Mouse (Mus musculus) brain, embryonic 14.5 days (tissue): ENCODE measurements around the gene Ctnnd2.

ENCODE experiments used
- CTCF ChIP-seq: fragments of 200-500 bp; IDR thresholded peaks from 2 replicates; pipeline ENCODE4 v1.5.1; 2012; ENCODE audit warnings: inconsistent platforms, mild to moderate bottlenecking, moderate library complexity, borderline replicate concordance; ENCODE audit not compliant: insufficient read depth, insufficient read length; ENCODE audit errors: extremely low read depth
- POLR2A ChIP-seq: fragments of 200-500 bp; IDR thresholded peaks from 2 replicates; pipeline ENCODE4 v1.6.1; 2012; ENCODE audit warnings: mild to moderate bottlenecking, inconsistent platforms, borderline replicate concordance; ENCODE audit not compliant: poor library complexity, insufficient read depth, insufficient read length, severe bottlenecking; ENCODE audit errors: extremely low read depth

DNA sequence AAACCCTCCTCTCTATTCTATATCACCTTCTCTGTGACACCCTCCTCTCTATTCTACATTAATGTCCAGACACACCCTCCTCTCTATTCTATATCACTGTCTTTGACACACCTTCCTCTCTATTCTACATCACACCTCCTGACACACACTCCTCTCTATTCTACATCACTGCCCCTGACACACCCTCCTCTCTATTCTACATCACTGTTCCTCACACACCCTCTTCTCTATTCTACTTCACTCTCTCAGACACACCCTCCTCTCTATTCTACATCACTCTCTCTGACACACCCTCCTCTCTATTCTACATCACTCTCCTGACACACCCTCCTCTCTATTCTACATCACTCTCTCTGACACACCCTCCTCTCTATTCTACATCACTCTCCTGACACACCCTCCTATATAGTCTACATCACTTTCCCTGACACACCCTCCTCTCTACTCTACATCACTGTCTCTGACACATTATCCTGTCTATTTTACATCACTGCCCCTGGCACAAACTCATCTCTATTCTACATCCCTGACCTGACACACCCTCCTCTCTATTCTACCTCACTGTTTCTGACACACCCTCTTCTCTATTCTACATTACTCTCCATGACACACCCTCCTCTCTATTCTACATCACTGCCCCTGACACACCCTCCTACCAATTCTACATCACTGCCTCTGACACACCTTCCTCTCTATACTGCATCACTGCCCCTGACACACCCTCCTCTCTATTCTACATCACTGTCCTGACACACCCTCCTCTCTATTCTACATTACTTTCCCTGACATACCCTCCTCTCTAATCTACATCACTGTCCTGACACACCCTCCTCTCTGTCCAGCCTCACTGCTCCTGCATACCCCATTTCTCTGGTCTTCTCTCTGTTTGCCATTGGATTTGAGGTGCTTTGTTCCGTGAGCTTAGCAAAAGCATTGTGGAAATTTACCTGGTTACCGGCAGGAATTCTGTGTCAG, 161.2 kb downstream of the Ctnnd2 start:
- no peak for TF ChIP-seq POLR2A
- TF ChIP-seq CTCF, result no peak
